In the genomic region with DNA sequence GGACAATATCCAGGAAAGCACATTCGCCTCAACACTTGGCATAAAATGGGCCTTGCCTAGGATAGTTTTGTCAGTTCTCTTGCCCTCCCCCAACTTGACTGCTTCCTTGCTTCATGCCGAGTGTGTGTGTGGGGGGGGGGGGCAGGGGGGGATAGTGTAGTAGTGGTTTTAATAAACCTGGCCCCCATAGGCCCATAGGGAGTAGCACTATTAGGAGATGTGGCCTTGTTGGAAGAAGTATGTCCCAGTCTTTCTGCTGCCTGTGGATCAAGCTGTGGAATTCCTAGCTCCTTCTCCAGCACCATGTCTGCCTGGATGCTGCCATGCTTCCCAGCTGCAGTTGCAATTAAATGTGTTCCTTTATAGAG, we compare ENCODE assay signal across 11 mouse cellular contexts.
A peak's percentile ranks its signal among the peaks of the same experiment; 100 is the strongest.
DNase-seq lines count a peak whose midpoint lies in the region; ATAC-seq lines count a peak whose summit lies in the region.
"Had no signal": no experiment of that assay in that cellular context is flagged by ENCODE, and none has a peak within 500 bp of the region (broad histone marks: within the 10 kb centered on the region; RNA-seq: fewer than 3 reads in every experiment).

No protein-coding gene starts in this region.

- H3K4me2 ChIP-seq in heart, embryonic 15.5 days: peak overlapping the region; percentile 35
- peak overlapping the region; percentile 31 for H3K4me2 ChIP-seq in embryonic facial prominence, embryonic 14.5 days (ENCODE audit: low read depth, low read length)
- no peak overlapping the region for H3K4me2 ChIP-seq in hindbrain, embryonic 14.5 days (replicated peaks)
- H3K4me2 ChIP-seq in midbrain, embryonic 15.5 days: peak overlapping the region; percentile 8; the same call in 1 of the 2 replicates
- H3K4me2 ChIP-seq: liver, embryonic 15.5 days; stomach, embryonic 15.5 days had no signal

- peak overlapping the region; percentile 35 for H3K27ac ChIP-seq in heart, embryonic 15.5 days
- peak overlapping the region; percentile 52; the same call in 1 of the 2 replicates for H3K27ac ChIP-seq in embryonic facial prominence, embryonic 14.5 days (replicated peaks; ENCODE audit: low read depth, low read length)
- peak overlapping the region; percentile 58; the same call in 1 of the 2 replicates for H3K27ac ChIP-seq in hindbrain, embryonic 14.5 days
- H3K27ac ChIP-seq in midbrain, embryonic 15.5 days: no peak overlapping the region
- H3K27ac ChIP-seq: liver, embryonic 15.5 days; stomach, embryonic 15.5 days had no signal

- no peaks in the 10 kb centered on the region for H3K27me3 ChIP-seq in heart, embryonic 15.5 days
- H3K27me3 ChIP-seq in embryonic facial prominence, embryonic 14.5 days (replicated peaks; ENCODE audit: control insufficient read depth, insufficient read depth, low read length): no peaks in the 10 kb centered on the region
- no peaks in the 10 kb centered on the region for H3K27me3 ChIP-seq in hindbrain, embryonic 14.5 days (ENCODE audit: control insufficient read depth, insufficient read depth, low read length)
- no peaks in the 10 kb centered on the region for H3K27me3 ChIP-seq in midbrain, embryonic 15.5 days (replicated peaks)
- H3K27me3 ChIP-seq: liver, embryonic 15.5 days; Patski; stomach, embryonic 15.5 days had no signal

- no peak overlapping the region for H3K4me3 ChIP-seq in heart, embryonic 15.5 days
- H3K4me3 ChIP-seq in embryonic facial prominence, embryonic 14.5 days (ENCODE audit: low read depth, low read length): no peak overlapping the region
- H3K4me3 ChIP-seq in hindbrain, embryonic 14.5 days (replicated peaks; ENCODE audit: low read length): no peak overlapping the region
- H3K4me3 ChIP-seq in midbrain, embryonic 15.5 days: no peak overlapping the region
- H3K4me3 ChIP-seq: liver, embryonic 15.5 days; stomach, embryonic 15.5 days had no signal

- ATAC-seq in heart, embryonic 15.5 days (replicated peaks; ENCODE audit: insufficient number of reproducible peaks, insufficient read depth, low FRiP score, low read depth): peak; percentile 41; the same call in 1 of the 2 replicates
- ATAC-seq in embryonic facial prominence, embryonic 14.5 days (ENCODE audit: low read depth): no peak; the same call in 1 of the 2 replicates
- peak; percentile 44; the same call in 1 of the 2 replicates for ATAC-seq in hindbrain, embryonic 14.5 days (ENCODE audit: low FRiP score)
- peak; percentile 26 for ATAC-seq in midbrain, embryonic 15.5 days (replicated peaks)
- ATAC-seq: Patski had no signal

- no peaks in the 10 kb centered on the region for H3K9me3 ChIP-seq in heart, embryonic 15.5 days (replicated peaks)
- H3K9me3 ChIP-seq in embryonic facial prominence, embryonic 14.5 days (ENCODE audit: control insufficient read depth, low read length): no peaks in the 10 kb centered on the region
- H3K9me3 ChIP-seq in hindbrain, embryonic 14.5 days (ENCODE audit: control insufficient read depth, low read length): no peaks in the 10 kb centered on the region
- H3K9me3 ChIP-seq in midbrain, embryonic 15.5 days: no peaks in the 10 kb centered on the region
- H3K9me3 ChIP-seq: liver, embryonic 15.5 days; stomach, embryonic 15.5 days had no signal

- peaks cover 8% of the 10 kb centered on the region; the same call in 1 of the 2 replicates for H3K4me1 ChIP-seq in heart, embryonic 15.5 days (replicated peaks)
- peaks cover 7% of the 10 kb centered on the region; the same call in 1 of the 2 replicates for H3K4me1 ChIP-seq in embryonic facial prominence, embryonic 14.5 days (ENCODE audit: control insufficient read depth, insufficient read depth, low read length)
- H3K4me1 ChIP-seq in hindbrain, embryonic 14.5 days (replicated peaks; ENCODE audit: control insufficient read depth, insufficient read depth, low read length): peaks cover 11% of the 10 kb centered on the region
- H3K4me1 ChIP-seq in midbrain, embryonic 15.5 days: 0 out of 2 replicates have a peak, but pooled peaks cover 7% of the 10 kb centered on the region
- H3K4me1 ChIP-seq: liver, embryonic 15.5 days; stomach, embryonic 15.5 days had no signal

- no peak overlapping the region for H3K9ac ChIP-seq in heart, embryonic 15.5 days
- H3K9ac ChIP-seq in embryonic facial prominence, embryonic 14.5 days (ENCODE audit: low read depth, low read length): no peak overlapping the region
- H3K9ac ChIP-seq in hindbrain, embryonic 14.5 days: no peak overlapping the region
- no peak overlapping the region for H3K9ac ChIP-seq in midbrain, embryonic 15.5 days
- H3K9ac ChIP-seq: liver, embryonic 15.5 days; stomach, embryonic 15.5 days had no signal

- no peaks in the 10 kb centered on the region for H3K36me3 ChIP-seq in heart, embryonic 15.5 days
- no peaks in the 10 kb centered on the region for H3K36me3 ChIP-seq in embryonic facial prominence, embryonic 14.5 days (ENCODE audit: control insufficient read depth, insufficient read depth, low read length)
- H3K36me3 ChIP-seq in hindbrain, embryonic 14.5 days (replicated peaks; ENCODE audit: control insufficient read depth, insufficient read depth): no peaks in the 10 kb centered on the region
- H3K36me3 ChIP-seq in midbrain, embryonic 15.5 days (replicated peaks): no peaks in the 10 kb centered on the region
- H3K36me3 ChIP-seq: liver, embryonic 15.5 days; stomach, embryonic 15.5 days had no signal

- WGBS in heart, embryonic 15.5 days: 30% methylated on average over 2 of the region's 2 CpGs
- 36% methylated on average over 2 of the region's 2 CpGs for WGBS in embryonic facial prominence, embryonic 14.5 days
- WGBS in hindbrain, embryonic 14.5 days: 22% methylated on average over 2 of the region's 2 CpGs
- WGBS in midbrain, embryonic 15.5 days: 28% methylated on average over 2 of the region's 2 CpGs

- DNase-seq in heart, postnatal 4 days: no peak
- no peak for DNase-seq in embryonic facial prominence, embryonic 14.5 days (ENCODE audit: low spot score)
- DNase-seq in hindbrain, embryonic 14.5 days (ENCODE audit: low spot score): no peak
- DNase-seq in adrenal gland, adult 2 months: no peak
- DNase-seq in spleen, adult 18-20 months: no peak
- no peak for DNase-seq in spleen, postnatal 36 days (ENCODE audit: low spot score in 2 of 2)
